Mouse (Mus musculus) thymus, adult 18-20 months (tissue): ENCODE data around the gene 1700034J05Rik.

Source experiments
- DNase-seq, 2 experiments: peaks; one replicate each; pipeline ENCODE4 v3.0.0; 2022; ENCODE audit warnings: mixed read lengths in 2 of 2

1700034J05Rik gene

GRCm38 (mm10) chr6:146918341-146918740 is 35.9 kb downstream of the 1700034J05Rik start:
- no peak for DNase-seq

- no peak for DNase-seq
Observed at GRCm38 (mm10) chr6:146917396-146917795, 36.8 kb downstream of the 1700034J05Rik start.

- no peak for DNase-seq
Observed at GRCm38 (mm10) chr6:146915808-146916207, 38.4 kb downstream of the 1700034J05Rik start.

- no peak for DNase-seq
Observed at GRCm38 (mm10) chr6:146913489-146914198, 40.6 kb downstream of the 1700034J05Rik start.

- DNase-seq: no peak
Observed at GRCm38 (mm10) chr6:146912835-146913488, 41.3 kb downstream of the 1700034J05Rik start.

- DNase-seq: no peak
Observed at GRCm38 (mm10) chr6:146910801-146911200, 43.4 kb downstream of the 1700034J05Rik start.

- DNase-seq: no peak
Observed at GRCm38 (mm10) chr6:146909725-146910489, 44.3 kb downstream of the 1700034J05Rik start.

GRCm38 (mm10) chr6:146908801-146909200 is 45.4 kb downstream of the 1700034J05Rik start:
- DNase-seq: no peak

- DNase-seq: no peak
Observed at GRCm38 (mm10) chr6:146907795-146908190, 46.4 kb downstream of the 1700034J05Rik start.

GRCm38 (mm10) chr6:146907061-146907794 is 47.0 kb downstream of the 1700034J05Rik start:
- no peak for DNase-seq

- no peak for DNase-seq
Observed at GRCm38 (mm10) chr6:146906000-146906786, 48.0 kb downstream of the 1700034J05Rik start.

GRCm38 (mm10) chr6:146904707-146905106 is 49.5 kb downstream of the 1700034J05Rik start:
- DNase-seq: no peak

- DNase-seq: no peak
Observed at GRCm38 (mm10) chr6:146903632-146904031, 50.6 kb downstream of the 1700034J05Rik start.

GRCm38 (mm10) chr6:146901929-146902328 is 52.3 kb downstream of the 1700034J05Rik start:
- no peak for DNase-seq
